Mouse (Mus musculus): ENCODE measurements around the gene C530008M17Rik.

GRCm38 (mm10) chr5:76876106-76876758, 219.9 kb downstream of the C530008M17Rik start:
- TF ChIP-seq CTCF (conservative IDR thresholded peaks at IDR 0.05; ENCODE audit: low read length): peak; percentile 30; the same call in 1 of the 2 replicates
- TF ChIP-seq NANOG (IDR thresholded peaks at IDR 0.05; ENCODE audit: borderline replicate concordance, low read length): no peak

Measured in E14TG2a.4 (cell line).